Mouse (Mus musculus): ENCODE results near the gene Mgat4a. TPM values are rescaled to one million over a fixed set of nuclear protein-coding genes. Genes with fewer than 3 reads are reported as not detected.
"Not testable (repeated sequence)": the region's sequence is repeated elsewhere in the genome, so short reads cannot be mapped to it uniquely, and the experiment has no call there.

The Mgat4a gene
- total RNA-seq, 2 experiments from 2014 or later: 9.7 to 11.4 TPM

GRCm38 (mm10) chr1:37531654-37532532 is 8.9 kb downstream of the Mgat4a start:
- DNase-seq: no peak

- DNase-seq: no peak
These were observed 10.8 kb downstream of the Mgat4a start for GRCm38 (mm10) chr1:37530061-37530460.

GRCm38 (mm10) chr1:37526257-37526656 is 14.6 kb downstream of the Mgat4a start:
- DNase-seq: no peak

- DNase-seq: no peak
These were observed 16.1 kb downstream of the Mgat4a start for GRCm38 (mm10) chr1:37524669-37525068.

- not testable (repeated sequence) for DNase-seq
These were observed 16.7 kb downstream of the Mgat4a start for GRCm38 (mm10) chr1:37524122-37524521.

GRCm38 (mm10) chr1:37523548-37523947 is 17.3 kb downstream of the Mgat4a start:
- DNase-seq: not testable (repeated sequence)

- DNase-seq: no peak
These were observed 18.7 kb downstream of the Mgat4a start for GRCm38 (mm10) chr1:37522101-37522500.

- no peak for DNase-seq
These were observed 22.0 kb downstream of the Mgat4a start for GRCm38 (mm10) chr1:37518791-37519190.

- no peak for DNase-seq
These were observed 22.6 kb downstream of the Mgat4a start for GRCm38 (mm10) chr1:37518124-37518720.

GRCm38 (mm10) chr1:37512961-37513431 is 27.8 kb downstream of the Mgat4a start:
- peak; percentile 7 for DNase-seq

GRCm38 (mm10) chr1:37512109-37512640 is 28.6 kb downstream of the Mgat4a start:
- peak; percentile 59 for DNase-seq

GRCm38 (mm10) chr1:37510193-37510592 is 30.6 kb downstream of the Mgat4a start:
- no peak for DNase-seq

GRCm38 (mm10) chr1:37509437-37509836 is 31.4 kb downstream of the Mgat4a start:
- DNase-seq: peak; percentile 42

GRCm38 (mm10) chr1:37505348-37505730 is 35.5 kb downstream of the Mgat4a start:
- DNase-seq: no peak

- DNase-seq: peak; percentile 15
These were observed 36.0 kb downstream of the Mgat4a start for GRCm38 (mm10) chr1:37504716-37505347.

GRCm38 (mm10) chr1:37503656-37504055 is 37.2 kb downstream of the Mgat4a start:
- no peak for DNase-seq

GRCm38 (mm10) chr1:37502354-37502753 is 38.5 kb downstream of the Mgat4a start:
- DNase-seq: no peak

- DNase-seq: peak; percentile 15
These were observed 40.1 kb downstream of the Mgat4a start for GRCm38 (mm10) chr1:37500723-37501122.

- not testable (repeated sequence) for DNase-seq
These were observed 41.4 kb downstream of the Mgat4a start for GRCm38 (mm10) chr1:37499395-37499794.

- no peak for DNase-seq
These were observed 41.9 kb downstream of the Mgat4a start for GRCm38 (mm10) chr1:37498911-37499310.

- no peak for DNase-seq
These were observed 44.1 kb downstream of the Mgat4a start for GRCm38 (mm10) chr1:37496591-37497280.

- DNase-seq: no peak
These were observed 45.0 kb downstream of the Mgat4a start for GRCm38 (mm10) chr1:37495698-37496321.

Measured in adrenal gland, postnatal 10 days (tissue).